Mouse (Mus musculus): ENCODE measurements around the gene Fdx1. TPM values are rescaled to one million over a fixed set of nuclear protein-coding genes. Genes with fewer than 3 reads are reported as not detected.

Gene Fdx1
- total and polyA plus RNA-seq, 3 experiments: 1,986 to 10,930 (median 2,305) TPM

DNA sequence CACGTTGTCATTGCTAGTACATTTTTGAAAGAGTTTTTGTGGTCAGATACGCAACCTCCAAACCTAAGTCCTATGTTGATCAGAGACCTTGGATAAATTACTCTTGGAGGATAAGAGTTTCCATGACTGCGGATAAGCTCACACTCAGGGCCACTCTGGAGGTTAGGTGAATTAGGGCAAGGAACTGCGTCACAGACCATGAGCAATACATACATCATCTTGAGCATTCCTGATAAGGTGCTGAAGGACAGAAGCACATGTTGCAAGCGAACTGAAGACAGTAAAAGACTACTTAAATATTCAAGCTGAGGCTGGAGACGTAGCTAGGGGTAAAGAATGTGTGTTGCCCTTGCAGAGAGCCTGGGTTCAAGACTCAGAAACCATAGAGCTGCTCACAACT is 754 bp upstream of the Fdx1 start:
- DNase-seq: peak; percentile 85

DNA sequence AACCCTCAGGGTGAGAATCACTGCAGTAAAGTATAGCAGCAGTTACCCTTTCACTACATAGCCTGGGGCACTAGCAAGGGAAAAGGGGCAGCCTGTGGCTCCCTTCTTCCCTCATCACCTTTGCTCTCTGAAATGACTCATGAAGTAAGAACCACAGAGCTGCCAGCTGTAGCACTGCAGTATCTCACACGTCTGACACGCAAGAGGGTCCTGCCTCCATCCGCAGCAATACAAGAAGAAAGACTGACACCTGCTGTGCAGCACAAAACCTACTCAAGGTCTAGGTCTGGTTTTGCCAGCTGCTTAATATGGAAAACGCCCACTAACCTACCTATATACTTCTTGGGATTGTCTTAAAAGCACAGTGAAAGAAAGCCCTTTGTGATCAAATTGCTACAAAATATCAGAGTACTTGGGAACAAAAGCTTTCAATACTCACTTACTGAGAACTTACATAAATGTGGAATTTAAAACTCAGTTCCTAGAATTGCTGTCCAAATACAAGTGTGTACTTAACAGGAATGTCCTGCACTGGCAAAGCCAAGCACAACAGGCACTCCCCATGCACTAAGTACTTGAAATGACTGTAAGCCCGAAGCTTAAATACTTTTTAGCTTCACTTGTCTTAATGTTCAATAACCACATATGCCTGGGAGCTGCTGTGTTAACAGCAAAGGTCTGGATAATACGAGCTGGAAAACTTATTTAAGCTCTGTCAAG is 2.0 kb downstream of the Fdx1 start:
- peak; percentile 50 for DNase-seq

DNA sequence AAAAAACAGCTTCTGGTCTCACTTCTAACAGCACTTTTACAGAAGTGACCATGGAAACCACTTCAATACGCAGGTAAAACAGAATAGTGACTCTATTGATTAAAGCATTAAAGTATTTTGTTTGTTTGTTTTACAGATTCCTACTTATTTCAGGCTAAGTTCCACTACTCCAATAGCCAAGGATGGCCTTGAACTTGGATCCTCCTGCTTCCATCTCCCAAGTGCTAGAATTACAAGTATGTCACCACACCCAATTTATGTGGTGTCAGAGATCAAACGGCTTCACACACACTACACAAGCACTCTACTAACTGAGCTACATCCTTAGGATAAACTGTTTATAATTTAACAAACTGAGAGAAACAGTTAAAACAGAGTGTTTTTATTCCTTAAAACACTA is 3.0 kb downstream of the Fdx1 start:
- no peak for DNase-seq

DNA sequence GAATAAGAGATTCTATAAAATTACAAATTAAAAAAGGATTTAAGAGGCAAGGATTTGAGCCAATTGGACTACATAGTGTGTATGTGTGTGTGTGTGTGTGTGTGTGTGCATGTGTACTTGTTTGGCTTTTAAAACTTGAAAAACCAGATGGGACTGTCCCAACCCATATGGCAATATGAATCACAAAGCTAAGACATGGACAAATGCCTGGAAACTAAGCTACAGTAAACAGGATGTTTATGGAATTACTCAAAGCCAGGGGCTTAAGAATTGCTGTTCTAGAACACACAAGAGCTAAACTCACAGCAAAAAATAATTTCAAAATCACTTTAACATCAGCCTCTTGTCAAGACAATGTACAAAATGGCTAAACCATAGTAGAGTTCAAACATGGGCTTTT is 4.4 kb downstream of the Fdx1 start:
- DNase-seq: no peak

DNA sequence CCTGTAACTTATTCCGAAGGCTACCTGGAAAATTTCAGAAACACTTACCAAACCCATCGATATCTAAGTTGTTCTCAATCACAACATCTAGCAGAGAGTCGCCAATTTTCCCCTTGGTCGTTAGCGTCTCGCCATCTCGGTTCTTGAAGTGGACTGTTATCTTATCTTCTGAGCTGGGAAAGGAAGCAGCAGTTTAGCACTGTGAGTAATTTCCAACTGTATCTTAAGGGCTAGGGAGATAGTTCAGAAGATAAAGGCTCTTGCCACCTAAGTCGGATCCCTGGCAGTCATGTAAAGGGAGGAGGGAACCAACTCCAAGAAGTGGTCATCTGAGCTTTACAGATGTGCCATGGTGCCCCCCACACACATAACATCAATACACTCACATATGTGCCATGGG is 6.3 kb downstream of the Fdx1 start:
- DNase-seq: no peak

DNA sequence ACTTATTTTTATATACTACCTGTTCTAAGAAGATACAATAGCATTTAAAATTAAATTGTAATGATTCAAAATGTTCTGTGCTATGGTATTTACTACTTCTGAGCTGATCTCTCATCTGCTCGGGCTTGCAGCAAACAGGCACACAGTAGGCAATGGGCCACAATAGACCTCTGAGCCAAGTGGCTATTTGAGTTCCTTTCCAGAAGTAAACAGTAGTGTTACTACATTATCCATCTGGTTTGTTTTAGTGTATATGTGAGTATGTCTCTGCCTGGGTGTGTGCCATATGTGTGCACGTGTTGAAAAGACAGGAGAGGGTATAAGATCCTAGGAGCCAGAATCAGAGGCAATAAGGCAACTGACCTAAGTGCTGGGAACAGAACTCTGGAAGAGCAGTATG is 6.9 kb downstream of the Fdx1 start:
- no peak for DNase-seq

DNA sequence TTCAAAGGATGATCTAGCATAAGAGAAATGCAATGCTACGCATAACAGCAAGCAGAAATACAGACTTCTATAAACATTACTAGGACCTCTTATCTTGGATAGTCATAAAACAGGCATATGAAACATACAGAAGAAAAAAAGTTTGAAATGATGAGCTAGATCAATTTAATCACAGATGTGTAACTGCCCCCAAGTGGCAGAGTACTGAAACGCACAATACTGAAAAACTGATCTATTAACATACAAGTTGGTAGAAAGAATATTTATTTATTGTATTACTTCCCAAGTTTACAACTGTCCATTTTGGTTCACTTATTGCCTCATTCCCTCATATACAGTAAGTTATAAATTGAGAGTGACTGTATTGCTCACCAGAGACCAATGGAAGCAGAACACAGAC is 12.0 kb downstream of the Fdx1 start:
- DNase-seq: no peak

DNA sequence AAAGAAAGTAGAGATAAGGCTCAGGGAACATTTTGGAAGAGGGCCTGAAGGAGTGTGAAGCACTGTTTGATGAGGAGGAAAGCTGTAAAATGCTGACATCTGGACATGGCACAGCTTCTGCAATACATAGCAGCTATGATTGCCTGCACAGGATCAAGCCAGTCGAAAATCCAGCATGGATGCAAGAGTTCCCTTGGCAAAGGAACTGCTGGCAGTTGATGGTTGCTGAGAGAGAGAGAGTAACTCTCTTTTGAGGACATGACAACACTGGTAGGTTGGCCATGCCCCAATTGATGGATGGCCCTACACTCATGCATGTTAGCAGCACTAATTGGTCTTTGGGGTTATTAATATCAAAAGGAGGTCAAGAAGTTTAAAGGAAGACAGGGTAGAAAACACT is 12.7 kb downstream of the Fdx1 start:
- peak; percentile 38 for DNase-seq

DNA sequence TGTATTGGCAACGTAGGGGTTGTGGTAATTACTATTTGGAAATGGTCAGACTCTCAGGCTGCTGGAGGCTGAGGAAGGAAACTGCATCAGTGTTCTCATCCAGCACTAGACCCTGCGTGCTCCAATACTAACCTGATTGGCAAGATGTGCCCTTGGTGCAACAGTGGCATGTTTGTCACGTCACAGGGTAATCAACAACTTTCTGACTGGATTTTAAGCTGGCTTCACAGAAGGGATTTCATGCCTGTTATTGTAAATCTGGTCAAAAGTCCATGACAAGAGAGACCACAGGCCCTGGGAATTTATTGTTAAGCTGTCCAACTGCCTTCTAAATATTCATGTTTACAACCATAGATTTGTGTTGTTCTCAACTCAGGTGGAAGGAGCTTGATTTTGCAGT is 13.1 kb downstream of the Fdx1 start:
- DNase-seq: no peak

DNA sequence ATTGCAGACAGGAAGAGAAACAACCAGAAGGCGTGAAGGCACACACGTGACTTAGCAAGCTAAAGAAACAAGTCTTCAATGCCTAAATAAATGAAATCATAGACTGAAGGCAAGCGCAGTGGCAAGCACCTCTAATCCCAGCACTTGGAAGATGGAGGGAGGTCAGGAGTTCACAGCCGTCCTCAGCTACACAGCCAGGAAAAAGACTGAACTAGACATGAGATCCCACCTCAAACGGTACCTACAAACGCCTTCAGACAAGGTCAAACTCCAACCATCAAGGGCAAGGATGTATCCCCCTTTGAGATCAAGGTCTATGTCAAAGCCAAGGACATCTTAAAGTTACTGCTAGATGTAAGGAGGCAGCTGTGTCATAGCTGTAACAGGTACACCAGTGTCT is 19.4 kb downstream of the Fdx1 start:
- DNase-seq: no peak

DNA sequence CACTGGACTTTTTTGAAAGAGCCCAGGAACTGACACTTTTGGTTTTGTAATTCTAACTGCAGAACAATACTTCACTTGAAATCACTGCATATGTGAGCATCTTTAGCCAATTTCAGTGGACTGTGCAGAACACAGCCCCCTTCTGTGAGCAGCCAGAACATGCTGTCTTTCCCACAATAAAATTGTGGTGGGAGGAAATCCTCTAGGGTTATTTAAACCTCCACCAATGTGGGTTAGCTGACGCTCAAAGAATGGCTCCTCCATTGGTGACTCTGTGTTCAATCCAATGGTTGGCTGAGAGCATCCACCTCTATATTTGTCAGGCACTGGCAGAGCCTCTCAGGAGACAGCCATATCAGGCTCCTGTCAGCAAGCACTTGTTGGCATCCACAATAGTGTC is 28.7 kb downstream of the Fdx1 start:
- DNase-seq: no peak

DNA sequence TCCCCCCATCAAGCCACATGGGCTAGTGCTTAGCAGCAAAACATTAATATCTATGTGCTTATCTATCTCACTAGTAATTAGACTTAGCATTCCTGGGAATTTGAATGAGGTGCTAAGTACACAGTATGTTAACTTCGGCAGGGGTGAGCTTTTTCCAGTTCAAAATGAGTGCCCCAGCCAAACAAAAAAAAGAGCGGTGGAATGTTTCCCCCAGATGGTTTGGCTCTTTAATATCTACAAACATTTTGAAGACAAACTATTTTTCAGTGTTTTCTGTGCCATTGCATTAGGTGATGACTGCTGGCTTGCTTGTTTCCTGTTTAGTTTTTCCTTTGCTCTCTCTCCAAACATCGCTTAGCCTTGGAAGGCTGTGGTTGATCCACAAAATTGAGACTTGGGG is 31.4 kb downstream of the Fdx1 start:
- no peak for DNase-seq

DNA sequence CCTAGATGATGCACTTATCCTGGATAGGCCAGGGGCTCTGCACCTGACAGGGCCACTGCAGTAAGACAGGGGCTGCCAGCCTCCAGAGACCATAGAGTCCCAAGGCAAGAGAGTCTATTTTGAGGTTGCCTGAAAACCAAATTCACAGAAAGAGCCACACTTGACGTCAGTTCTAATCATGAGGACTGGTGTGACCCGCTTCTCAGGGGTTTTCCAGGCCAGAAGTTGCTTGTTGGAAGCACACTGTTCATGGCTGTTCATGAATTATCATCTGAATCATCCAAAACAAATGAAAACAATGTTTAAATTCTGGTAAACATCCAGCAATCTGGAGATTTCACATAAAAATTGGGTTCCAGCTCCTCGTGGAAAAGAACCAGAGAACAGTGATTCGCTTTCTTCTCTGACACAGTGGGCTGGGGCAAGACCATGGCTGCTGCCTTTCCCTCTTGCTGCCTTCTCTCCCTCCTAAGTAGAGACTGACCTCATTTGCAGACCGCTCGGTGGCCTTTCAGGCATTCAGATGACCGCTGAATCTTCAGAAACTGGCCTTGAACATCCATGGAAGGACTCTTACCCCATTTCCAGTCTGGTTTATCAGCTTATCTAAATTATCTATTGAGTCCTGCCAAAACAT is 32.2 kb downstream of the Fdx1 start:
- DNase-seq: peak; percentile 78

DNA sequence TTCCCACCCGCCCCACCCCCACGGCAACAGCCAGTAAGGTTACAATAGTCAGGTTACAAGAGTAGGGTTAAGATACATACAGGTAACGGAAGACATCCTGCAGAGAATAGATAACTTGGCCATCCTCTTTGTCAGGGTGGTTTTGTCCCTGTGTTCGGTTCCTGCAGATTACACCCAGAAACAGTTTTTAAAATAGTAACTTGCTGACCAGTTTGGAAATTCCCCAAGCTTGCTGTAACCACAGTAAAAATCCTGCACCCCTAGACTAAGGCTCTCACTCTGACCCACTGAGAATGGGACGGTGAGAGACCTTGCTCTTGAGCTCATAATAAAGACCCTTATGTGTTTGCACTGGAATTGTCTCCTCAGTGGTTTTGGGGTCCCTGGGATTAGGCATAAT is 33.4 kb downstream of the Fdx1 start:
- no peak for DNase-seq

DNA sequence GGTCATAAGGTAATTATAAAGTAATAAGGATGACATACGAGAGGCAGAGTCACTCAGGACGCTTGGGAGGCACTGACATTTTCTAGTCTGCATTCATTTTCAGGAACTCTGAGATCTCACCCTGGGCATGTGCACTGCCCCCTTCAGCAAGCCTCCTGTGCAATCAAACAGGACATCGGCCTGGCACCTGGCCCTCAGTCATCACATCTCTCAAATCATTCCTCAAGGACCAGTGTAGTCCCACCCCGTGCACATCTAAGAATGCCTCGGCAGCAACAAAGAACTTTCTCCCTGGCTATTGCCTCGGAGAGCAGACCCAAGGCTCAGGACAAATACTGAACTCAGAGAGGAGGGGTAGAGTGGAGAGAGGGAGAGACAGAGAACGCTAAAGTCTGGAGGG is 34.7 kb downstream of the Fdx1 start:
- DNase-seq: peak; percentile 32

DNA sequence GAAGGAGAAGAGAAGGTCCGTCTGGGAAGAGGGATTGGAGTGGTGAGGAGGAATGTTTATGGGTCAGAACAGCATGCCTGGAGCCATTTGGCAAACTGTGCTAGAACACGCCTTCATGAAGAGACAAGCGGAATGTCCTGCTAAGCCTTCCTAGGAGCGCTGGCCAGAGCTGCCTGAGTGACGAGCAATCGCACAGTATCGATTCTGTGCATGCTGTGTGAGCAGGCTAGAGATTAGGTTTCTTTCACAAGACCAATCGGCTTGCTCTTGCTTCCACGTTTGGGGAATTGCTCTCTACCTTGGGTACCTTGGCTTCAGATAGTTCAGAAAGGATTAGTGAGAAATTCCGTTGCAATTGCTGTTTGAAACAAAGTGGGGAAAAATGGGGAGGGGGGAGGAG is 35.2 kb downstream of the Fdx1 start:
- DNase-seq: no peak

DNA sequence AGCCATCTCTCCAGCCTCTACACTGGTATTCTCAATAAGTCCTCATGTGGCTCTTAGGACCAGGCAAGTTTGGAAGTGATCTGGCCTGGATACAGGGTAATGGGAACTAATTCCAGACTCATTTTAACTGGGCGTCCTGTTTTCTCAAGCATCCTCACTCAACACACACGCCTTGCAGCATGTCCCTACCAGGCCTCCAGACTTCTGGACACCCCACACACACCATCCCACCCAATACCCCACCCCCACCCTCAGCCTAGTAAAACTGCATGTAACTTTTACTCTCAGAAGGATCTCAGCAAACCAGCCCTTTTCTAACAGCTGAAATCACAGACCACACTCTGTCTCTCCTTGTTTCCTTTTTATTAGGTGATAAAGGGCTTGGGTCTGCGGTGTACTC is 35.7 kb downstream of the Fdx1 start:
- DNase-seq: no peak

DNA sequence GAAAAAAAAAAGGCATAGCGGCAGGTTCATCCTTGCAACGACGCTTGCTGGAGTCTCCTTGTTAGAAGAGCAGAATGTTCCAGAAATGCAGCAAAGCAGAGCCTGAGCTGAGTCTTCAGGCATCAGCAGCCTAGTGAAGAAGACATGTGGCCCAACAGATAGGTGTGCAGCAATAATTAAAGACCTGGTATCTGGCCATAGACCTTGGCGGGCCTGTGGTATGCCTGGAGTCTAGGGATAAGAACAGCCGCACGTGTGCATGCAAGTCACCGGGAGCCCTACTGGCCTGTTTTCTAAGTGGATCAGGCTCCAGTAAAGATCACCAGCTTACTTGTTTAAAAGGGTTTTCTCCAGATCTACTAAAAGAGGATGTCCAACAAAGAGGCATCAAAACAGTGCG is 36.7 kb downstream of the Fdx1 start:
- no peak for DNase-seq

DNA sequence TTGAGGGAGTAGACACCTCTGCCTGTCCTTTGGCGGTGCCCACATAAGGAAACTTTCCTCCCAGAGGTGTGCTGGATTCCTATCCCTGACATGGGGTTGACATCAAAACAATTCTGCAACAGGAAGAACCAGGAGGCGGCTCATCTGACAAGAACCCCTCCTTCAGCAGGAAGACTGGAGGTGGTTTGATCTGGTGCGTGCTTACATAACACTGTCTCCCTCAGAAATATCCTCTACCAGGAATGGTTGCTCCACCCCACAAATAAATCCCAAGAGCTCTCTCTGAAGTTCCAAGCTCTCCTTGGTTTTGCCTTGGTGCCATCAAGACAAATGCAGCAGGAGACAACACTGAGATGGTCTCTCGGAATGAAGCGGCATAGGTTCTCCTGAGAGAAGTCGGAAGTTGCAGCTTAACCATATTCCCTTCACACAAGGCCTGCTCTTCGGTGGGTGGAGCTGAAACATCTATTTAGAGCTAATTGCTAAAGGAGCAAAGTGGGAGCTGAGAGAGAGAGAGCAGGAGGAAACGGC is 38.7 kb downstream of the Fdx1 start:
- no peak for DNase-seq

DNA sequence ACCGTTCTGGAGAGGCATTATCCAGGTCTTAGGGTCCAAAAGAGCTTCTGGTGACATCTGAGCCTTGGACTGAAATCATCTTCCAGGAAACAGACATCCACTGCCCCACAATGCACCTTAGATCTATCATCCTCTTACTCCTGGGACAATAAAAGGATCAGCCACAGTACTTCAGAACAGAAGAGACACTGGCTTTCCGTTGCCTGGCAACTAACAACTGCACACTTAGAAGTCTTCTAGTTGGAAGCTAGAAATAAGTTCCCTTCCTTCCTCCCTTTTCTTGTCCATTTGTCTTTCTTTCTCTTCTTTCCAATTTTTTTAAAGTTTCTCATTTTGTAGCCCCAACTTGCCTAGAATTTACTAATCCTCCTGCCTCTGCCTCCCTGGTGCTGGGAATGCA is 40.6 kb downstream of the Fdx1 start:
- no peak for DNase-seq

DNA sequence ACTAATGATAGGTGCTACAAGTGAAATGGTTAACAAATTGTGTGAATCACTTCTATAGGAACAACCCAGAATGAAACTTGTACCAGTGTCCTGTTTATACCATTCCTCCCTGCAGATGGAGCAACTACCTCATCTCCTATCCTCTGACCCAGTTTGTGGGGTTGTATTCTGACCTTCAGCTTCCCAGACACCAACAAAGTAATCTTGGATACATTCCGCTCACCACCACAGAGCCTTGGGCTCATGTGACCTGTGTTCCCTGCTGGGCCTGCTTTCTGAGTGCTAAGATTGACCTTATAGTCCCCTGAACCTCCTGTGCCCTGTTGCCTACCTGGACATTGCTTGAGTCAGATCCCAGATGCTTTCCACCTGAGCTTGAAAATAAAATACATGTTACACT is 47.8 kb downstream of the Fdx1 start:
- DNase-seq: peak; percentile 57

DNA sequence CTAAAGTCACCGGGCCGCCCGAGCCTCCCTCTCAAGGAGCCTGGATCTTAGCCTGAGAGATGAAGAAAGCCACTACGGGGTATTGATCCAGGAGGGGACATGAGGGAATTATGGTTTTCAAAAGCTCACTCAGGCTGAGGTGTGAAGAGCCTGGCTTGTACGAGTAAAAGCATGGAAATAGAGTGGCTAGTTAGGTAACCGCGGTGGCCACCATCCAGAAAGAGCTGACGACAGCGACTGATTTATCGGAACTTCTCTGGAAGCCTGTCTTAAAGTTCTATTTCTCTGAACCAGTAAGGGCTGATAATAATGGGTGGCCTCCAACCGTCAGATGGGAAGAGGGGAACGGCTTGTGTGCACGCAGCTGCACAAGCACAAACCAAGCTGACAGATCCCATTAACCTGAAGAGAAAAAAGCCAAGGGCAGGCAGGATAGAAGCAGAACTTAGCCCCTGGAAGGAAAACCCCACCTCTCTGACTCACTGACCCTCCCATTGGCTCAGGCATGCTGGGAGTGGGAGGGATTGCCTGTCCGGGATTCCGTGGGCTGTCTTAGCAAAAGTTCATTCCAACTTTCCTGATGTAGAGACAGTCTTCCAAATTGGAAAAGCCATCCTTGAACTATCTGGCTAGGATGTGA is 48.8 kb downstream of the Fdx1 start:
- DNase-seq: peak; percentile 77

DNA sequence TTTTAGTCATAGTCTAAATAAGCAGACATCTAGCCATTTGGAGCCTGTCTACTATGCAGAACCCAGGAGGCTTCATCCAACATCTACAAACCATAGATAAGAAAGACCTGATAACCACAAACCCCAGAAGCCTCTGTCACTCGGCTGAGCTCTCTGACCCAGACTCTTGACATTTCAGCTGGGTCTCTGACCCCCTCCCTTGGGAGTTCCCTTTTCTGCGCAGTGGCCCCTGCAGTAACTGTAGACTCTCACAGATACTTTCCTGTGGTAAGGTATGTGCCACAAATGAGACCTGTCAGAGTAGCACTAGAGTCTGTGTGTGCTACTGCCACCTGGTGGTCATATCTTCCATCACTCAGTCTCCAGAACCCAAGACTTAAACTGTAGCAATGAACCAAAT is 54.5 kb downstream of the Fdx1 start:
- peak; percentile 73 for DNase-seq

DNA sequence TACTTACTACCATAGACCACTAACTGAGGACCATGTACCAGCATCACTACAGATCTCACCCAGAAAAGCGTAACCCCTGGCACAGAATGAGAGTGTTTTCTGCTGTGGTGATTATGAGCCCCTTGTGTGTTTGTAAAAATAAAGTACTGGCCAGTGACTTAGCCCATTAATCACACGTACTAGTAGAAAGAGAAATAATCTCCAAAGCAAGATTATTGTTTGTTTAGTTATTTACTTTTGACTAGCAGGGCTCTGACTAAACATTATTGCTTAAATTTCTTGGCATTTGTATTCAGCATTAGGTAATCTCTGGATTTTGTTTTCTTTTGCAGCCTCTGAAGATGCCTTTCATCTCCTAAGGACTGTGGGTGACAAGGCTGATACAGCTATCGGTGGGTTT is 55.1 kb downstream of the Fdx1 start:
- no peak for DNase-seq
